Mouse (Mus musculus): Measurements from ENCODE around the gene Chek2.

The Chek2 gene

GRCm38 (mm10) chr5:110906708-110907107 lies 66.9 kb downstream of the Chek2 start:
- no peak for DNase-seq

GRCm38 (mm10) chr5:110908879-110909278 lies 69.1 kb downstream of the Chek2 start:
- DNase-seq = no peak

- no peak for DNase-seq
Measured at GRCm38 (mm10) chr5:110909955-110910589, 70.3 kb downstream of the Chek2 start.

- DNase-seq = no peak
Measured at GRCm38 (mm10) chr5:110914859-110915258, 75.1 kb downstream of the Chek2 start.

GRCm38 (mm10) chr5:110916241-110916640 lies 76.5 kb downstream of the Chek2 start:
- no peak for DNase-seq

GRCm38 (mm10) chr5:110919541-110919940 lies 79.8 kb downstream of the Chek2 start:
- no peak for DNase-seq

- DNase-seq = no peak
Measured at GRCm38 (mm10) chr5:110923336-110923735, 83.6 kb downstream of the Chek2 start.
